Comparison of ENCODE assay signal across 8 mouse cellular contexts in the genomic region with DNA sequence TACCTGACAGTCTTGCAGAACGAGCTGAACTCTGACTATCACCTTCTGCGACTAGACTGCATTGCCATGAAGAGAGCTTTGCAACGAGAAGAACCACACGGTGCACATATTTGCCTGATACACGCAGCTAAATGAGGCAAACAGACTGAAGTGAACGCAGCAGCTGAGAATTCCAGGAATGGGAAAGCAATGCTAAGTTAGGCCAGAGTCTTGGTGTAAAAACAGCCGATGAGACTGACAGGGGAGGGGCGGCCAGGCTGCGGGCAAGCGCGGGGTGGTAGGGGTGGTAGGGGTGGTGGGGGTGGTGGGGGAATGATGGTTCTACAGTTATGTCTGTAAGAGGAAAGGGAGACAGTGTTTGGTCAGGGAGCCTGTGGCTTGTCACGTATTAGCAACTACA. TPM values are rescaled to one million over a fixed set of nuclear protein-coding genes. Genes with fewer than 3 reads are reported as not detected.
DNase-seq lines count a peak whose midpoint lies in the region; ATAC-seq lines count a peak whose summit lies in the region.

No protein-coding gene starts in this region.

- no peaks in the 10 kb centered on the region for H3K4me1 ChIP-seq in forebrain, embryonic 14.5 days (ENCODE audit: control insufficient read depth, insufficient read depth, low read length)
- no peaks in the 10 kb centered on the region for H3K4me1 ChIP-seq in forebrain, embryonic 16.5 days (replicated peaks; ENCODE audit: control insufficient read depth, insufficient read depth, low read length)
- peaks cover 10% of the 10 kb centered on the region; the same call in 1 of the 2 replicates for H3K4me1 ChIP-seq in kidney, embryonic 14.5 days (ENCODE audit: control insufficient read depth, insufficient read depth, low read length)
- peaks cover 3% of the 10 kb centered on the region; the same call in 1 of the 2 replicates for H3K4me1 ChIP-seq in stomach, embryonic 15.5 days

- peak; percentile 10 for DNase-seq in forebrain, embryonic 14.5 days (ENCODE audit: low spot score)
- peak; percentile 12 for DNase-seq in kidney, postnatal 14 days
- peak; percentile 43 for DNase-seq in heart, postnatal 4 days
- DNase-seq in left cerebral cortex, adult 18-20 months (ENCODE audit: low spot score in 2 of 2) = no peak
- DNase-seq in cerebellum, postnatal 10 days = no peak

- 81% methylated on average over 12 of the region's 12 CpGs for WGBS in forebrain, embryonic 14.5 days
- WGBS in forebrain, embryonic 16.5 days = 71% methylated on average over 12 of the region's 12 CpGs
- 59% methylated on average over 12 of the region's 12 CpGs for WGBS in kidney, embryonic 14.5 days
- 22% methylated on average over 12 of the region's 12 CpGs for WGBS in stomach, embryonic 15.5 days

- no peak overlapping the region for H3K27ac ChIP-seq in forebrain, embryonic 14.5 days (ENCODE audit: low read depth, low read length)
- H3K27ac ChIP-seq in forebrain, embryonic 16.5 days (ENCODE audit: low read length) = no peak overlapping the region
- no peak overlapping the region for H3K27ac ChIP-seq in kidney, embryonic 14.5 days (ENCODE audit: low read depth, low read length)
- H3K27ac ChIP-seq in stomach, embryonic 15.5 days = peak overlapping the region; percentile 21; the same call in 1 of the 2 replicates

- no peaks in the 10 kb centered on the region for H3K27me3 ChIP-seq in forebrain, embryonic 14.5 days (replicated peaks; ENCODE audit: control insufficient read depth, insufficient read depth, low read length)
- H3K27me3 ChIP-seq in forebrain, embryonic 16.5 days (replicated peaks; ENCODE audit: control insufficient read depth, insufficient read depth, low read length) = no peaks in the 10 kb centered on the region
- H3K27me3 ChIP-seq in kidney, embryonic 14.5 days (ENCODE audit: control insufficient read depth, insufficient read depth, low read length) = no peaks in the 10 kb centered on the region
- H3K27me3 ChIP-seq in stomach, embryonic 15.5 days (replicated peaks) = no peaks in the 10 kb centered on the region

- H3K9ac ChIP-seq in forebrain, embryonic 14.5 days (ENCODE audit: low read length) = no peak overlapping the region
- H3K9ac ChIP-seq in forebrain, embryonic 16.5 days (replicated peaks; ENCODE audit: low read depth, low read length) = no peak overlapping the region
- H3K9ac ChIP-seq in kidney, embryonic 14.5 days (ENCODE audit: low read depth, low read length) = no peak overlapping the region
- no peak overlapping the region for H3K9ac ChIP-seq in stomach, embryonic 15.5 days

- H3K9me3 ChIP-seq in forebrain, embryonic 14.5 days (replicated peaks; ENCODE audit: control insufficient read depth, low read length) = no peaks in the 10 kb centered on the region
- H3K9me3 ChIP-seq in forebrain, embryonic 16.5 days (ENCODE audit: control insufficient read depth, low read length) = no peaks in the 10 kb centered on the region
- no peaks in the 10 kb centered on the region for H3K9me3 ChIP-seq in kidney, embryonic 14.5 days (ENCODE audit: control insufficient read depth, low read length)
- H3K9me3 ChIP-seq in stomach, embryonic 15.5 days = no peaks in the 10 kb centered on the region

- no peak overlapping the region for H3K4me2 ChIP-seq in forebrain, embryonic 14.5 days (ENCODE audit: low read length)
- H3K4me2 ChIP-seq in forebrain, embryonic 16.5 days (ENCODE audit: low read length) = no peak overlapping the region
- no peak overlapping the region for H3K4me2 ChIP-seq in kidney, embryonic 14.5 days (replicated peaks; ENCODE audit: low read depth, low read length)
- H3K4me2 ChIP-seq in stomach, embryonic 15.5 days = no peak overlapping the region

- no peak for ATAC-seq in forebrain, embryonic 14.5 days
- no peak for ATAC-seq in forebrain, embryonic 16.5 days
- ATAC-seq in kidney, embryonic 14.5 days (ENCODE audit: low FRiP score, low TSS enrichment) = no peak
- ATAC-seq in stomach, embryonic 15.5 days (ENCODE audit: insufficient read depth, low FRiP score, low read depth) = no peak

- H3K36me3 ChIP-seq in forebrain, embryonic 14.5 days (ENCODE audit: control insufficient read depth, insufficient read depth, low read length) = no peaks in the 10 kb centered on the region
- no peaks in the 10 kb centered on the region for H3K36me3 ChIP-seq in forebrain, embryonic 16.5 days (ENCODE audit: control insufficient read depth, insufficient read depth)
- H3K36me3 ChIP-seq in kidney, embryonic 14.5 days (ENCODE audit: control insufficient read depth, insufficient read depth, low read length) = no peaks in the 10 kb centered on the region
- no peaks in the 10 kb centered on the region for H3K36me3 ChIP-seq in stomach, embryonic 15.5 days

- H3K4me3 ChIP-seq in forebrain, embryonic 14.5 days (ENCODE audit: low read depth, low read length) = no peak overlapping the region
- H3K4me3 ChIP-seq in forebrain, embryonic 16.5 days (replicated peaks; ENCODE audit: low read length) = no peak overlapping the region
- H3K4me3 ChIP-seq in kidney, embryonic 14.5 days (ENCODE audit: low read length) = no peak overlapping the region
- H3K4me3 ChIP-seq in stomach, embryonic 15.5 days (replicated peaks) = no peak overlapping the region

RNA-seq across cellular contexts. Expression of a gene that starts 2.1 kb away (rescaled TPM):
- 0.25 and 0.29 TPM in 2 replicates for polyA plus RNA-seq in forebrain, embryonic 14.5 days (2014; fragmentation: Nextera tagmentation; extraction: Ambion mirVana)
- 0.30 and 0.31 TPM in 2 replicates for polyA plus RNA-seq in forebrain, embryonic 16.5 days (2015; fragmentation: Nextera tagmentation; extraction: Ambion mirVana)
- polyA plus RNA-seq in kidney, embryonic 14.5 days (2014; fragmentation: Nextera tagmentation; extraction: Ambion mirVana) = 0.17 and 0.57 TPM in 2 replicates
- under 1 TPM; 0.26 to 0.34 TPM for total RNA-seq in heart, postnatal 4 days (2021)
- polyA plus RNA-seq in stomach, embryonic 15.5 days (2015; fragmentation: Nextera tagmentation; extraction: Ambion mirVana) = 1.6 TPM in 2 replicates
- total RNA-seq in left cerebral cortex, adult 18-20 months (2021) = 1 to 10 TPM; 1.0 to 1.1 TPM

Comparison
In these comparisons a context has a peak if more than half of its experiments do, and no peak if none do; other contexts are left out.
1. DNase-seq: peak in forebrain, embryonic 14.5 days (single experiment), kidney, postnatal 14 days (single experiment) and heart, postnatal 4 days (single experiment); none in left cerebral cortex, adult 18-20 months (0 of 2) and cerebellum, postnatal 10 days (0 of 2).